Mouse (Mus musculus) gastrocnemius, adult 18-20 months (tissue): Measurements from ENCODE around the gene Syt1. TPM values are rescaled to one million over a fixed set of nuclear protein-coding genes. Genes with fewer than 3 reads are reported as not detected.

Experiments used
- DNase-seq: peaks from one replicate; pipeline ENCODE4 v3.0.0; 2021; ENCODE audit warnings: low spot score
- total RNA-seq, 2 experiments: library from RNA; stranded (reverse); gene quantifications; 2 replicates each; pipeline ENCODE4 v1.2.3; 2021

Syt1 gene
- total RNA-seq, 2 experiments from 2014 or later: 0.05 TPM; not detected in 1

DNA sequence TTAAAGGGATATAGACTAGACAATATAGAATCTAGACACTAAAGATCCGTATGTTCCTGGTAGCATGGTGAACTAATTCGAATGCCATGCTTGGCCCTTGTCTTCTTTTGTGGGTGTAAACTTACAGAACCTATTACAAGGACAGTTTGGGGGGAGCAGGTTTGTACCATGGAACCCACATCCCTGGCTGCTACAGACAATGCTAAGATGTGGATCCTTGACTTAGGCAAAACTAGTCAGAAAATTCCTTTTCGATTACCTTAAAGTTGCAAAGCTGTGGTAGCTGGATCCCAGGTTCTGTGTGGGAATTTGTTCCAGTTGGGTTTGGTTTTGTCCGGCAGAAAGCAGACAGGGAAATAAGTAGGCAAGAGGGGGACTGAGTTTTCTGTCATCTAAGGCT, 560.4 kb downstream of the Syt1 start:
- DNase-seq: no peak

DNA sequence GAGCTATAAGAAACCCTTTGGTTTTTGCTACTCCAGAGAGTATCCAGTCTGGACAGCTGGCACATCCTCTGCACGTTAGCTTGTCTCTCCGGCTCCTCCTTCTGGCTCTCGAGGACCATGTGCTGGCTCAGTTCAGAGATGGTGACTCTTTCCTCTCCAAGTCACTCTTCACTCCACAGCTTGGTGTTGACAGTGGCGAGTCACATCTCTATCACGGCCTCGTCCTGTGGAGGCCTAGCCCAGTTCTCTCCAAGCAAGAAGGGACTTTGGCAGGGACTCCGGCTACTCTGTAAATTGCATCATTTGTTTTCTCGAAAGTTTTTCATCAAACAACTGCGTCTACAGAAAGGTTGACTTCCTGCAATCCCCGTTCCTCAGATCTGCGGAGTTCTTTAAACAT, 562.4 kb downstream of the Syt1 start:
- DNase-seq: no peak
